Mouse (Mus musculus): ENCODE data around the gene Vmn2r57. TPM values are rescaled to one million over a fixed set of nuclear protein-coding genes. Genes with fewer than 3 reads are reported as not detected.
"Not testable (repeated sequence)": the region's sequence is repeated elsewhere in the genome, so short reads cannot be mapped to it uniquely, and the experiment has no call there.

Vmn2r57 gene
- polyA plus RNA-seq (2011; ENCODE audit: insufficient read depth, insufficient read length, low replicate concordance, missing spikeins), result not detected in 2 replicates

DNA sequence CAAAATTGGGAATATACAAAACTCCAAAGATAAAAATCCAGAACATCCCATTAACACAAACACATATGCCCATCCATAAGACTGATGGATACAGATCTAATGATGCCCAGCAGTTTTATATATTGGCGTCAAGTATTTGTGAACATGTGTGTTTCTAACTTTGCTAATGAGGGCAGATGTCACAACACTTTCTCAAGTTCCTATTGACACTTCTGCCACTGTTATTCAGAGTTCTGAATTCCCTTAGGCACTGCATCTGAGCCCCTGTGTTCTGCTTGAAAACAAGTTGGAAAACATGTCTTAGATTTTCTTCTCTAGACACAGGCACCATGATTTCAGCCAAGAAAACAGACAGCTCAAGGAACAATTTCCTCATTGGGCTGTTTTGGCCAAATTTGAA lies at the start of gene Vmn2r57:
Gene Vmn2r57, minus strand, starts transcription at position 101 of the 400 bp plus-strand sequence.
- H3K27ac ChIP-seq (ENCODE audit: control insufficient read depth, insufficient read depth, low read depth, low read length, poor library complexity); H3K4me1 ChIP-seq (ENCODE audit: control insufficient read depth, insufficient read depth, low read length); H3K4me3 ChIP-seq (replicated peaks; ENCODE audit: control insufficient read depth, low read depth, low read length): not testable (repeated sequence)
- 63% methylated on average over 1 of the region's 1 CpGs for WGBS

DNA sequence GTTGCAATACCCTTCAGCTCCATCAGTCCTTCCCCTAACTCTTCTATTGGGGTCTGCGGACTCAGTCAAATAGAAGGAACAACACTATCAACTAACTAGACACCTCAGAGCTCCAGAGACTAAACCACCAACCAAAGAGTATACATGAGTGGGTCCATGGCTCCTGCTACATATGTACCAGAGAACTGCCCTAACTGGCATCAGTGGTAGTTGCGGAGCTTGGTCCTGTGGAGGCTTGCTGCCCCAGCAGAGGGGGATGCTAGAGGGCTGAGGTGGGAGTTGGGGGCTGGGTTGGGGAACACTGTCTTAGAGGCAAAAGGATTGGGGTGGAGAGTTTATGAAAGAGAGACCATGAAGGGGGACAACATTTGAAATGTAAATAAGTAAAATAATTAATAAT lies 49.4 kb upstream of the Vmn2r57 start:
- no peak for TF ChIP-seq POLR2A (IDR thresholded peaks at IDR 0.05; ENCODE audit: borderline replicate concordance, control insufficient read depth, low read depth, low read length)
- TF ChIP-seq CTCF (IDR thresholded peaks at IDR 0.05; ENCODE audit: control insufficient read depth, insufficient read depth, low read length), result no peak
- Histone ChIP-seq H3K4me3 (replicated peaks; ENCODE audit: control insufficient read depth, low read depth, low read length) (no peak overlapping the region), H3K27ac (ENCODE audit: control insufficient read depth, insufficient read depth, low read depth, low read length, poor library complexity) (no peak overlapping the region), H3K4me1 (ENCODE audit: control insufficient read depth, insufficient read depth, low read length) (no peaks in the 10 kb centered on the region)
- WGBS, result 90% methylated on average over 2 of the region's 2 CpGs

- Histone ChIP-seq H3K4me3 (replicated peaks; ENCODE audit: control insufficient read depth, low read depth, low read length) (no peak overlapping the region), H3K4me1 (ENCODE audit: control insufficient read depth, insufficient read depth, low read length) (no peaks in the 10 kb centered on the region), H3K27ac (ENCODE audit: control insufficient read depth, insufficient read depth, low read depth, low read length, poor library complexity) (no peak overlapping the region)
- TF ChIP-seq CTCF (IDR thresholded peaks at IDR 0.05; ENCODE audit: control insufficient read depth, insufficient read depth, low read length), result no peak
- no peak for TF ChIP-seq POLR2A (IDR thresholded peaks at IDR 0.05; ENCODE audit: borderline replicate concordance, control insufficient read depth, low read depth, low read length)
- WGBS, result 13% methylated on average over 10 of the region's 10 CpGs
Observed at GRCm38 (mm10) chr7:41451864-41452263, 3.4 kb upstream of the Vmn2r57 start.

DNA sequence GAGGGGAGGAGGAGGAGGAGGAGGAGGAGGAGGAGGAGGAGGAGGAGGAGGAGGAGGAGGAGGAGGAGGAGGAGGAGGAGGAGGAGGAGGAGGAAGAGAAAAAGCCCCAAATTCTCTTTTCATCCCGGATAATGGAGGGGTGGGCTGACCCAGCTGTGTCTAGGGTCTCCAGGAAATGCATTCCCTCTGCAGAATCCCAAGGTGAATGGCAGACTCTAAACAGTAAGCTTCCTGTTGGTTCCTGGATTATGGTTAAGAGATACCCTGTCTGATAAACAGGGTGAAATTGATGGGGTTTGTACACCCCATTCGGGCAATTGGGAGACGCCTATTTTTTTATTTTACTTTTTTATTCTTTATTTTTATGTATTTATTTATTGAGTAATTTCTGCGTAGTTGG lies 54.4 kb downstream of the Vmn2r57 start:
- no peak overlapping the region for H3K4me3 ChIP-seq (replicated peaks; ENCODE audit: control insufficient read depth, low read depth, low read length)
- no peak overlapping the region for H3K27ac ChIP-seq (ENCODE audit: control insufficient read depth, insufficient read depth, low read depth, low read length, poor library complexity)
- TF ChIP-seq CTCF (IDR thresholded peaks at IDR 0.05; ENCODE audit: control insufficient read depth, insufficient read depth, low read length) (no peak), POLR2A (IDR thresholded peaks at IDR 0.05; ENCODE audit: borderline replicate concordance, control insufficient read depth, low read depth, low read length) (no peak)
- WGBS, result 75% methylated on average over 4 of the region's 4 CpGs
- no peaks in the 10 kb centered on the region for H3K4me1 ChIP-seq (ENCODE audit: control insufficient read depth, insufficient read depth, low read length)

DNA sequence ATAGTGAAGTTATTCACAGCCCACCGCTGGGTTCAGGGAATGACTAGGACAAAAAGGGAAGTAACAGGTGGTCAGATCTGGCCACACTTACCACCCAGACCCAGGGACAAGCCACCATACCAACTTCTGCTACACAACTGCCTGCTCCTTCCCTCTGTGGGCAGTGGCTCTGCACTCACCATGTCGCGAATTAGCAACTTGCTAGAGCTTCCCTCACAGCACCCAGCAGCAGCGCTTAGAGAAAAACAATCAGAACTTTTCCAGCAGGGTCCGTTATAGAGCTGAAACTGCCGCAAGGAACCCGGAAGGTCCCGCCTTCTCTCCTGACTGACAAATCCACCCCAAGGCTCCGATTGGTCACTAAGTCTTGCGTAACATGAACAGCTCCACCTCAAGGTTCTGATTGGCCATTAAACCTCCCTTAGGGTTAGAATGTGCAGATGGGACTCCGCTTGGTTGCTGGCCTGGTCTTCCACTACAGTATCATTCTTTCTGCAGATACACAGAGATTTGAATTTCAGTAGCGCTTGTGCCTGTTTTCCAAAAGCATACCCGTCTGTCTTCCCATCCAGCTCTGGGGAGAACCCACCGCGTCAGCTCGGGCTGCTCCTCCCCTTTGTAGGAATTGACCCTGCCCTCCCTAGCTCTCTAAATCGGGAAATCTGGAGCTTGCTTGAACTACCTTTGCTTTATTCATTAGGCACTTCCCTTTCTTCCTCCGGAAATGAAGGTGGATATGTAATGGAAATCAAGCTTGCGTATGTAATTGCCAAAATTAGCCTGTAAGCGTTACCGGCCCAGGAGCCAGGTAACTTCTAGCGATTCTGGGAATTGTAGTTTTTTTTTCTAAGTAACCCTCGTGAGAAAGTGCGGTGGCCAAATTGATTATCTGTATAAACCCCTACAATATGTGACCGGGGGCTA lies 55.2 kb downstream of the Vmn2r57 start, which contains the start of gene AI987944:
Gene AI987944, minus strand, starts transcription at position 332 of the 924 bp plus-strand sequence.
- under 1% methylated on average over 25 of the region's 25 CpGs for WGBS
- Histone ChIP-seq H3K4me1 (ENCODE audit: control insufficient read depth, insufficient read depth, low read length) (no peaks in the 10 kb centered on the region), H3K27ac (ENCODE audit: control insufficient read depth, insufficient read depth, low read depth, low read length, poor library complexity) (peak within 1 kb of the TSS; percentile 68), H3K4me3 (replicated peaks; ENCODE audit: control insufficient read depth, low read depth, low read length) (peak within 1 kb of the TSS; percentile 85)
- TF ChIP-seq CTCF (IDR thresholded peaks at IDR 0.05; ENCODE audit: control insufficient read depth, insufficient read depth, low read length) (no peak), POLR2A (IDR thresholded peaks at IDR 0.05; ENCODE audit: borderline replicate concordance, control insufficient read depth, low read depth, low read length) (no peak)

Other genes starting within 250 kb of the Vmn2r57 start
- 2.1 and 9.8 TPM in 2 replicates for gene AI987944, start 55.3 kb downstream of the Vmn2r57 start, polyA plus RNA-seq (2011; ENCODE audit: insufficient read depth, insufficient read length, low replicate concordance, missing spikeins)
- gene Gm20449, start 50.7 kb upstream of the Vmn2r57 start, polyA plus RNA-seq (2011; ENCODE audit: insufficient read depth, insufficient read length, low replicate concordance, missing spikeins), result not detected in 2 replicates
- 5.5 and 8.8 TPM in 2 replicates for gene AW146154, start 51.2 kb upstream of the Vmn2r57 start, polyA plus RNA-seq (2011; ENCODE audit: insufficient read depth, insufficient read length, low replicate concordance, missing spikeins)
- 1.5 TPM in 1 of 2 replicates, not detected in the other for gene Gm6871, start 125.0 kb upstream of the Vmn2r57 start, polyA plus RNA-seq (2011; ENCODE audit: insufficient read depth, insufficient read length, low replicate concordance, missing spikeins)
- 3.3 TPM in 2 replicates for gene 2610021A01Rik, start 150.5 kb upstream of the Vmn2r57 start, polyA plus RNA-seq (2011; ENCODE audit: insufficient read depth, insufficient read length, low replicate concordance, missing spikeins)
- gene Zfp788, start 184.5 kb upstream of the Vmn2r57 start, polyA plus RNA-seq (2011; ENCODE audit: insufficient read depth, insufficient read length, low replicate concordance, missing spikeins), result 4.1 and 6.2 TPM in 2 replicates